Mouse (Mus musculus) kidney, postnatal 14 days (tissue): ENCODE measurements around the gene Guca1a.
A peak's percentile ranks its signal among the peaks of the same experiment; 100 is the strongest.

Experiments
- DNase-seq: peaks from one replicate; pipeline ENCODE4 v3.0.0; 2022; ENCODE audit warnings: mixed read lengths

Guca1a gene

GRCm38 (mm10) chr17:47409897-47410861, 9.8 kb upstream of the Guca1a start:
- DNase-seq, result peak; percentile 12

DNA sequence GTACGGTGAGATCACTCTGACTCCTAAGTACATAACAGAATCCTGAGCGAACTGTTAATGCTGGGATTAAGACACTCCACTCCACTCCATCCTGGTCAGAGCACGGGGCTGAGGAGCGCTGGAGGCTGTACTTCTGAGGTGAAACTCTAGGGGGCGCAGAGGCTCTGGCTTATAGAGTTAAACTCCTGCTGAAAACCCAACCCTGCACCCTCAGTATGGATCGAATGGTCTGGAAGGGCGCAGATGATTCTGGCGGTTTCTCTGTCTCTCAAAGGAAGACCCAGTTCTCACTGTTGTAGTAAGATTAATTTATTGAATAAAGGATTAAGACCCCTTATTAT, 8.1 kb upstream of the Guca1a start:
- peak; percentile 67 for DNase-seq

DNA sequence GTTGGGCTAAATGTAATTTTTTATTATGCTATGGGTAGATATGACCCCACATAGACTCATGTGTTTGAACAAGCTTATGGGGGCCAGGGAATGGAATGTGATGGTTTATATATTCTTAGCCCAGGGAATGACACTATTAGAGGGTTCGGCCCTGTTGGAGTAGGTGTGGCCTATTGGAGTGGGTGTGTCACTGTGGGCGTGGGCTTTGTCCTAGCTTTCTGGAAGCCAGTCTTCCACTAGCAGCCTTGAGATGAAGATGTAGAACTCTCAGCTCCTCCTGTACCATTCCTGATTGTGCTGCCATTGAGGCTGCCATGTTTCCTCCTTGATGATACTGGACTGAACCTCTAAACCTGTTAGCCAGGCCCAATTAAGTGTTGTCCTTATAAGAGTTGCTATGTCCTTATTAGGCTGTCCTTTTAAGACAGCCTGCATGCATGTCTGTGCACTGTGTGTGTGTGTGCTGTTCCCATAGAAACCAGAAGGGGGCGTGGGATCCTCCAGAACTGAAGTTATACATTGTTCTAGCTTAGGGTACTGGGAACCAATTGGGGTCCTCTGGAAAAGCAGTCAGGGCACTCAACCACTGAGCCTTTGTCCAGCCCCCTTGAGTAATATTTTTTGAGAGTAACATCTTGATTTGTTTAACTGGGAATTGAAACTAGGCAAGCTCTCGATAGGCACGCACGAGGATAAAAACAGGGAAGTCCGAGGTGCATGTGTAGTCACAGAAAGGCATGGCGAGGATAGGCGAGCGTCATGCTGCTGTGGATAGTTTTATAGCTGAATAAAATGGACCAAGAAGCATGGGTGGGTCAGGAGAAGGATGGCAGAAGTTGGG, 7.6 kb upstream of the Guca1a start:
- DNase-seq, result no peak

- DNase-seq, result no peak
Observed at GRCm38 (mm10) chr17:47399091-47399490, 1.3 kb downstream of the Guca1a start.

DNA sequence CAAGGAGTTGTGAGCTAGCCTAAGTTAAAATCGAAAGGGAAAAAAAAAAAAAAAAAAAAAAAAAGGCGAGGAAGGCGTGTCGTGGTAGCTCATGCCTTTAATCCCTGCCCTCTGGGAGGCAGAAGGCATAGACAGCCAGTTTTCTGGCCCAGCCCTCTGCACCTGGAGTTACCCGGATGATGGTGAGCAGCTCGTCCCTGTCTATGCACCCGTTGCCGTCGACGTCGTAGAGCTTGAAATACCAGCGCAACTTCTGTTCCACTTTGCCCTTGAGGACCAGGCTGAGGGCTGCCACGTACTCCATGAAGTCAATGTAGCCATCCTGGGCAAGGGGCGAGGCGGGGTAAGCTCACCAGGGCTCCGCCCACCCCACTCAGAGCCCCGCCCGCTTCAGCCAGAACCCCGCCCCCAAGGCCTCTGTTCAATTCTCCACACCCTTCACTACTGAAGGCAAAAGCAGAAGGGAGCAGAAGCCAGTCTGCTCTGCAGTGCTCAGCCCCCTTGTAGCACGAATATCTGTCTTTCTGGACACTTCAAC, 4.9 kb downstream of the Guca1a start:
- DNase-seq, result peak; percentile 61

GRCm38 (mm10) chr17:47394223-47394869, 6.0 kb downstream of the Guca1a start:
- peak; percentile 36 for DNase-seq

- DNase-seq, result peak; percentile 52
Observed at GRCm38 (mm10) chr17:47386649-47387048, 13.7 kb downstream of the Guca1a start.

DNA sequence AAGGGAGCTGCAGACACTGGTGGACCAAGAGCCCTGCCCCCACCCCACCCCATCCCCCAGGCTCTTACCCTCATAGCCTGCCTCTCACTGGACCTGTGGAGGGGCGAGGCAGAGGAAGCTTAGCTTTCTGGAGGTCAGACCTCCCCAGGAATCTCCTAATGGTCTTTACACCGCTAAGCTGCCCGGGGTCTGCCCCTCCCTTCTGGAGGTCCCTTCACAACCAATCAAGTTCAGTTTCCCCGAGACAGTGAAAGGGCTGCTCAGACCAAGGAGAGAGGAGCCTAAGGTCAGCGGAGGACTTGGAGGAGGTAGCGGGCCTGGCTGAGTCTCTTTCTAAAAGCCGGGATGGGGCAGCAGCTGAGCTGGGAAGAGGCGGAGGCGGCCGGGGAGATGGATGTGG, 15.2 kb downstream of the Guca1a start, which contains the start of gene Guca1b:
Gene Guca1b (plus strand): TSS at position 249 of the 400 bp plus-strand sequence.
- DNase-seq, result no peak

- no peak for DNase-seq
Observed at GRCm38 (mm10) chr17:47384064-47384463, 16.3 kb downstream of the Guca1a start.

GRCm38 (mm10) chr17:47383266-47383665, 17.1 kb downstream of the Guca1a start:
- no peak for DNase-seq

DNA sequence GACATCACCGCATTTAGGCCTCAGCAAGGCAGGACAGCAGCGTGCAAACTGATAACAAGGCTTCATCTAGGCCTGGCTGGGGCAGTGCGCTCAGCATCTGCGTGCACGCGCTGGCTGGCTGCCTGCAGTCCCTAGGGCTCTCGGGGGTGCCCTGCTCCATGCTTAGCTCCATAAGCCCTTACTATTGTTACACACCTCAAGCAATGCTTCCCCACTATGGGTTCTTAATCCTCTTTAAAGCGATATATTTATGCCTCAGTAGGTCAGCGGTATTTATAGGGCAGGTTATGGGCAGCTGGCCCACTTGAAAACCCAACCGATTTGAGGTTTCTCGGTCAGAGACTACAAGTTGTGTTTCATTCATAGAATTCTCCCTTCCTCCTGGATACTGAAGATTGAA, 18.5 kb downstream of the Guca1a start:
- DNase-seq, result no peak

DNA sequence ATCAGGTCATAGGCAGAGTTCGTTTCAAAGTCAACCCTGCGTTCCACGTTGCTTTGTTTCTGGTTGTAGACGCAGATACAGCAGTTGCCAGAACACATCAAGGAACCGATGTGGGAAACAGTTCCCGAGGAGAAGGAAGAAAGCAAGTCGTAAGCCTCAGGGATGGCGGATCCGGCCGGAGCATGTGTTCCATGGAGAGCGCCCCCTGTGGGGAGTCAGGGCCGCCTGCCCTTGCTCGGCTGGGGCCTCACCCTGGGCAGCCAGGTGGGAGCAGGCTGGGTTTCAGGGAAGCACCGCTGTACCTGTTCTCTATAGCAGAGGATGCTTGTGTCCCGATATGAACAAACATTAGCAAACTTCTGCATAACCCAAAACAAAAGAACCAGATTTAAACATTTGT, 22.3 kb downstream of the Guca1a start:
- DNase-seq, result no peak

DNA sequence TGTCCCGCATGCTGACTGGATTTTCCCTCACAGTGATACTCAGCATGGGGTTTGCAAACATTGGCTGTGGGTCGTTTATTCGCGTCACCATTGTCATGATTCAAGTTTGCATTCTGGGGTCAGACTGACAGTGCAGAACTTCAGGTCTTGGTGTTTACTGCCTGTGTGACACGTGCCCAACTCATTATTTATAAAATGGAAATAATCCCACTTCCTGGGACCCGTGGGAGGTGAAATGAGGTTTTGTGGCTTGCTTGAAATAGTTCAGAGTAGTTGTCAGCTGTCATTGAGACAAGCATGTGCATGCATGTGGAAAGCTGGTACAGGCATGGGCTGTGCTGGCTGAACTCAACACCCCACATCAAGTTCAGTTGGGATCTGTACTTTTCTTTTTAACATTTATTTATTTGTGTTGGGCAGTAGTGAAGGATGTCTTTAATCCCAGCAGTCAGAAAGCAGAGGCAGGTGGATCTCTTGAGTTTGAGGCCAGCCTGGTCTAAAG, 23.6 kb downstream of the Guca1a start:
- no peak for DNase-seq

- DNase-seq, result no peak
Observed at GRCm38 (mm10) chr17:47373991-47374390, 26.4 kb downstream of the Guca1a start.

- peak; percentile 79 for DNase-seq
Observed at GRCm38 (mm10) chr17:47371451-47371850, 28.9 kb downstream of the Guca1a start.

DNA sequence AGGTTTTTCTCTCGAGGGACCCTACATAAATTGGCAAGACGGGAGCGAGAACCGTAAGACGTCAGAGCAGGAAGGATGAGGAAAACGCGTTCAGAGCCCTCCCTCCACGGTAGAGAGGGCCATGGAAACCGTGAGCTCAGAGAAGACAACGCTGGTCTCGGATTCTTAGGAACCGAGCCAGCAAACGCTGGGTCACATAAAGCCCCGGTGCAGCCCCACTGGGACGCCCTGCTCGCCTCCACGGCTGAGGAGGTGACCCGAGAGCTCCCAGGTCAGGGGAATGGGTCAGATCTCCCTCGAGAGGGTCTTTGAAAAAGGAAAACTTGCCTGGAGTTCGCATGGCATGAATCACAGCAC, 31.3 kb downstream of the Guca1a start:
- DNase-seq, result no peak

DNA sequence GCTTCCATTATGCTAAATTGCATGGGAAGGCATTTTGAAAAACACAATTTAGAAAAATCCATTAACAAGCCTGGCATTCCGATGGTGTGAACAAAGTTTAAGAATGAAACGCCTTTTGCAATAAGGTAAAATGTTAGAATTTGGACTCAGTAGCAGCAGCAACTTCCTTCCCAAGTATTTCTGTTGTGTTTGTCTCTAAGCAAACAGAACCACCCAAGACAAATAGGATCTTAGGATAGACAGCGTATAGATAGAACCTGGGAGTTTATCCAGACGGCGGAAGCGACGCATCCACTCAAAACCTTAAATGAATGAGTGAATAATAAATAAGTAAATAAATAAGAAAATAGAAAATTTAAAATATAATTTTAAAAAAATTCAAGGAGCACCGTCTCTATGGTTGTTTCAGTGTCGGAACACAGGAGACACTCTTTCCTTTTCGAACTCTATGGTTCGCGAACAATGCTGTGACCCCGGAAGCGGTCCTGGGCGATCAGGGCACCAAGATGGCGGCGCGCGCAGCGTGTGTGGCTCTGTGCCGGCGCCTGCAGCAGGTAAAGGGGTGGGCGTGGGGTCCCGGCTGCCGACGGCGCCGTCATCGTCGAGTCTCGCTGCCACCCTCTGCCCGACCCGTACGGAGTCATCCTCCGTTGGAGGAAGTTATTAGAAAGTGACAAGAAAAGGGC, 31.8 kb downstream of the Guca1a start, which contains the start of gene Mrps10:
Gene Mrps10 (plus strand): TSS at position 487 of the 686 bp plus-strand sequence.
- peak; percentile 92 for DNase-seq

GRCm38 (mm10) chr17:47361343-47361742, 39.0 kb downstream of the Guca1a start:
- DNase-seq, result peak; percentile 18

DNA sequence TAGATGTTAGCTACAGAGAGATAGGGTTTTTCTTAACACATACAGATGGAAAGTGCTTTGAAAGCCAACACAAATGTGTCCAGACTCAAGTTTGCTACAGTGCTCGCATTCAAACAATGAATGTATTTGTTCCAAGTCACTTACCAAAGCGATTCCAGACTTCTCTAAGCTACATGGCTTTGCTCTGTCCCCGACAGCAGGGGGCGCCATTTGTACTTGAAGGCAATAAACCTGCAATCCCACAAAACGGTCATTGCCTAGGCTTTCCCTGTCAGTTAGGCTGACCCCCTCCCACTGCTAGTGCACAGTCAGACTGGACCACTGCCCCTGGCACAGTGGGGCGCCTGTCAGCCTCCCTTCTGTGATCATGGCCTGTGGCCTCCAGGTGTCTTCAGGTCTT, 40.4 kb downstream of the Guca1a start:
- peak; percentile 30 for DNase-seq

- DNase-seq, result no peak
Observed at GRCm38 (mm10) chr17:47349721-47350319, 50.6 kb downstream of the Guca1a start.
